Mouse (Mus musculus) adrenal gland, postnatal 10 days (tissue): ENCODE measurements at regions not wholly inside any gene's neighbourhood (a gene's known extent, or its start where the extent isn't known, plus 50 kb on each side); places are given as distances from the start of the nearest gene placed in this dataset.
A peak's percentile ranks its signal among the peaks of the same experiment; 100 is the strongest.
"Not testable (repeated sequence)": the region's sequence is repeated elsewhere in the genome, so short reads cannot be mapped to it uniquely, and the experiment has no call there.

Source experiments
- DNase-seq: peaks from one replicate; pipeline ENCODE4 v3.0.0; 2021; ENCODE audit warnings: mixed read lengths

GRCm38 (mm10) chr14:45806726-45807280 is 148.9 kb upstream of the Ddhd1 start:
- peak; percentile 56 for DNase-seq

- DNase-seq, result no peak
Measured at GRCm38 (mm10) chr14:45807767-45808166, 149.8 kb upstream of the Ddhd1 start.

- DNase-seq, result peak; percentile 38
Measured at GRCm38 (mm10) chr14:45809491-45809890, 151.5 kb upstream of the Ddhd1 start.

GRCm38 (mm10) chr14:45810101-45810500 is 152.2 kb upstream of the Ddhd1 start:
- no peak for DNase-seq

DNA sequence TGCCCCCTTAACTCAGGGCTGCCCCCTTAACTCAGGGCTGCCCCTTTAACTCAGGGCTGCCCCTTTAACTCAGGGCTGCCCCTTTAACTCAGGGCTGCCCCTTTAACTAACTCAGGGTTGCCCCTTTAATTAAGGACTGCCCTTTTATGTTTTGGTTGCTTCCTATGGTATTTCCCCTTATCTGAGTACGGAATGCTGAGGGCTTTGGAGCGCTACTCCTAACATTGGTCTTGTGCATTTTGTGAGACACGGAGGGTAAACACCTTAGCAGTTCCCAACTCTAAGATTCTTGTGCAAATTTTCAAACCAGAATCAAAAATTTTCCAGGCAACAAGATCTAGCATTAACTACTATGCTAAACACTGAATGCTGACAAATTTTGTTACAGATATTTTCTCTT is 152.7 kb upstream of the Ddhd1 start:
- DNase-seq, result no peak

DNA sequence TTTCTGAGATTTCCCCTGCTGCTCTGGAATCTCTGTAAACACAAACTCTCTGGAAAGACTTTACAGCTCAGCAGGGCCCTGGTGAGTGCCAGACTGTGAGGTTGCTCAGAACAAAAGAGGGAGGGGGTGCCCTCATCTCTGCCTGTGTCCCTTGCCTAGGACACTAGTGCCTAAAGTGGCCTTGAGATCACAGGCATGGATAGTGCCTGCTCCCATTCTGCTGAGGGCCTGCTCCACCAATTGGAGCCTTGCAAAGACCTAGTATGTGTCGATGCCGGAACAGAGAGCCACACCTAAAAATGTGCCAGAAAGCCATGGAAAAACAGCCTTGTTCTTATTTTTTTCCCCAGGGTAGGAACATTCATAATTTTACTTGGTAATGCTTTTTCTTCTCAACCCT is 157.7 kb upstream of the Ddhd1 start:
- no peak for DNase-seq

- DNase-seq, result not testable (repeated sequence)
Measured at GRCm38 (mm10) chr14:45816611-45817010, 158.7 kb upstream of the Ddhd1 start.

GRCm38 (mm10) chr14:45817756-45818155 is 159.8 kb upstream of the Ddhd1 start:
- no peak for DNase-seq

GRCm38 (mm10) chr14:45824601-45825000 is 166.7 kb upstream of the Ddhd1 start:
- no peak for DNase-seq

GRCm38 (mm10) chr14:45826023-45826422 is 168.1 kb upstream of the Ddhd1 start:
- no peak for DNase-seq

DNA sequence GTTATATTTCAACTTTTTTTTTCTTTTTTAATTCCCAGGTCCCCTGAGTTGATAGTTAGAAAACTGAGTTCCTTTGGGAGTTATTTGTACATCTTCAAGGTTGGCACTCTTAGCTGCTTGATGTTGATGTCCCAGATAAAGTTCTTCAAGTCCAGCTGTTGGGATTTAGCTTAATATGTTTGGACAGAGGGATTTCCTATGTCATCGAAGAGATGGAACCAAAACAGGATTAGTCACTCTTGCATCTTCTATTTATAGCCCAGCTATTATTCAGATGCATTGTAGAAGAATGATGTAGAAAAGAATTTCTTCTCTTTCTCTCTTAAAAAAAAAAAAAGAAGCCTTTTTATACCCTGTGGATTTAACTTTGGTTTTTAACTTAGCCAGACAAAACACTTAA is 169.2 kb upstream of the Ddhd1 start:
- DNase-seq, result no peak

DNA sequence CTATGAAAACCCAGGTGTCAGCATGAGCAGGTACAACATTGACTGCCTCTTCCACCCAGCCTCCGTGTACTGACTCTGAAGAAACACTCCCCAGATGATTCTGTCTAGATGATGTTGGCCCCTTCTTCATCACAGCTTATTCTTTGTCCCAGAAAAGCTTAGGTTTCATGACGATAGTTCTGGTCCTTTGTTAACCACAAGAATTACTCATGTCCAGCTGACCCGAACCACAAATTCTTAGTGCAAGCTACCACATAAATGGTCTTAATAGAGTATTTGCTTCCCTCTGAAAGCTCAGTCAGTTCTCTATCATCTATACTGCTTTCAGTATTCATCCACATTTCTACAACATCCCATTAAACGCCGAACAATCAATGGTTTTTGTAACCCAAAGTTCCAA is 172.5 kb upstream of the Ddhd1 start:
- no peak for DNase-seq

GRCm38 (mm10) chr14:45837039-45837438 is 179.1 kb upstream of the Ddhd1 start:
- DNase-seq, result no peak

DNA sequence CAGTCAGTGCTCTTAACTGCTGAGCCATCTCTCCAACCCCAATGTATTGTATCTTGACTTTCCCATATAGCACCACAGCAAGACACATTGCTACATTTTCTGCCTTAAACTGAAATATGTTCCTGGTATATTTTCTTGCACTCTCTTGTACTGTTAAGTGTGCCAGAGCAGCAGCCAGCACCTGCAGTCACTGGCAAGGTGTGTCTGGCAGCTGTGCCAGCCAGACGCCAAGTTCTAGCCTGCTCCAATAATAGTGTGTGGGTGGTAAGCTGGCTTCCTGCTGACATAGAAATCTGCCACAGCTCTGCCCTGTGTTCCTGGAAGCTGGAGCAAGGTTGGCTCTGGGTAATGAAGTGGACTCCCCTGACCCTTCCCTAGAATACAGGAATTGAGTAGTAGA is 185.9 kb upstream of the Ddhd1 start:
- no peak for DNase-seq

GRCm38 (mm10) chr14:45850588-45850987 is 192.6 kb upstream of the Ddhd1 start:
- peak; percentile 13 for DNase-seq

GRCm38 (mm10) chr14:45878428-45878827 is 220.5 kb upstream of the Ddhd1 start:
- peak; percentile 57 for DNase-seq

- no peak for DNase-seq
Measured at GRCm38 (mm10) chr14:45920783-45921182, 262.8 kb upstream of the Ddhd1 start.

DNA sequence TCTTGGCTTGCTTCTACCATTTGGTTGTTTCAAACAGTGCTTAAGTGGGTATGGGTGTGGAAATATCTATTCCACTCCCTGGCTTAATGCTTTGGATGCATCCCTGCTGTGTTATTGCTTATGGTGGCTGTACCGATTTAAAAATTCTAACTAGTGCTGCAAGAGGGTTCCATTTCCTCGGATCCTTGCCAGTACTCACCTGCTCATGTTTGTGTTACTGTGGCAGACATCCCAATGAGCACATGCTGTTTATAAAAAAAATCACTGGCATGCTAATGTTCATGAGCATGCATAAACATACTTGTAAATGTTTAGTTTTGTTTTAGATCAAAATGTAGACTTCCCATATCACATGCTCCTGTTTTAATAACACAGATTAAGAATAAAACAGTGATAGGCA is 285.6 kb upstream of the Ddhd1 start:
- DNase-seq, result no peak

- no peak for DNase-seq
Measured at GRCm38 (mm10) chr14:45944101-45944500, 286.2 kb upstream of the Ddhd1 start.

DNA sequence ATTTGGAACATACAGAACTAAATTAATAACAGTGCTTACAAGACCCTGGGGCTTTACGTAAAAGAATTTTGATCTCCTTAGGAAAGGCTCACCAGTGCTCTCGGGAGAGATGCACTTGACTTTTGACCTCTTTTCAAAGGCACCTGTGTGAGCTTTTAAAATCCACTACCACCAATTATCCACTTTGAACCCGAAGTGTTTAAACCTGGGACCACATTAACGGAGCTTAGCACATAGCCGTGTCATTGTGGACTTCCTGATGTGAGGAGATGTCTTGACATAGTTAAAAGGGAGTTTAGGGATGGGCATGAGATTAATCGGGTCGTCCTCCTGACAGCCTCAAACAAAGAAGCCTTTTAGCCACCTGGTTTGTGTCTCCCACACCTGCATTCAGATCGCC is 286.6 kb upstream of the Ddhd1 start:
- no peak for DNase-seq

DNA sequence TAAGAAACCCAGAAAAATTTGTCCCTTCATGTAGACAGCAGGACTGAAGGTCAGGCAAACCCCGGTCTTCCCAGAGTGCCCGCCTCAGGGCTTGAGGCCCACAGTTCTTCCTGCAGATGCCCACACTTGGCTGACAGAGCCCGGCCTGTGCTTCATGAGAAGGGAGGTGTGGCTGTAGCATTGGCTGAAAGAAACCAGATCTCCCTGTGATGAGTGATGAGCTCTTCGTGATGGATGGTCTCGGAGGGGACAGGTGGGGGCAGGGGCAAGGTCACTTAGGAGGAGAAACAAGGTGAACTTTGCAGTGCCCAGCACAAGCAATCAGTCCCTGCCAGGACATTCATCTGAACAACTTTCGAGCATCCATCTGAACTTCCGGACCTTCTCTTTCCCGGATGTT is 298.7 kb upstream of the Ddhd1 start:
- DNase-seq, result no peak

- no peak for DNase-seq
Measured at GRCm38 (mm10) chr14:45962474-45962873, 304.5 kb upstream of the Ddhd1 start.

DNA sequence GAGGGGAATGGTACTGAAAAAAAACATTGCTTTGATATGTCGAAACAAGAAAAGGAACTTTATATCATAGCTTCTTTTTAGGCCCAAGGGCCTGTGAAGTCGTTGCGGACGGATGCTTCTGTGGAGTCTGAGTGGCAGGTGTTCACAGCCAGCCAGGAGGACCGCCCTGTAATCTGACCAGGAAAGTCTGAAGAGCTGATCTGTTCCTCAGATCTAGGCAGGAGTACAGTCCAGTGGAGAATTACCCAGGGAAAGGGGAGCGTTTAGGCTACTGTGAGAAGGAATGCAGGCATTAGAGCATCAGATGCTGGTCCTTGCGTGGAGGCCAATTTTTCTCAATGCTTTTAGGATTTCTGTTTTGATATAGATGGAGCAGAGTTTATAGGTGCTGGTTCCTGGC is 306.1 kb upstream of the Ddhd1 start:
- no peak for DNase-seq

DNA sequence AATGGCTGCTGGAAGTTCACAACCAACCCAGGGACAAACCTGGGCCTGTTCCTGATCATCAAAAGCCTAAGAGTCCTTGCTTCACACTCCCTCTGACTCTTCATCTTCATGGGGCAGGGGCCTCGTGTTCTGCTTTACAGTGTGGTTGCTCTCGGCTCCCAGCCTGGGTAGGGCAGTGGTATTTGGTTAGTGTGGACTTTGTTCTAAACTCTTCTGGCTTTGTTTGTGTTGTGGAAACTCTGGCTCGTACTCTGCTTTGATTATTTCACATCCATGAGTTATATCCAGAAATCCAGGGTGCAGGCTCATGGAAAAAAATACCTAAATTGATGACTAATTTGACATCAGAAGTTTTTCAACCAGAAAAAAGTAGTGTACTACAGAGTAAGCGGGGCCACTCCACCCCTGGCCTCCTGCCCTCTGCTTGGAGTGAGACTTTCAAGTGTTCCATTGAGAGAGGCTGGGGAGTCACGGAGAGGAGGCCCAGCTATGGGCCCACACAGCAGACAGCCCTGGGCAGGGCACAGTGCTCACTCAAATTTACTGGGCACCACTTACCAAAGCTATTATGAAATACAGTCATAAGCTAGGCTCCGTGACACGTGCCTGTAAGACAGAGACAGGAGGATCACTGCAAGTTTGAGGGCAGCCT is 325.4 kb upstream of the Ddhd1 start:
- DNase-seq, result no peak
